Mouse (Mus musculus) CH12.LX (cell line): ENCODE data around the gene Ifitm1.

ENCODE experiments used
- CTCF ChIP-seq, 2 experiments: IDR thresholded peaks in 1 of 2; conservative IDR thresholded peaks in 1 of 2; 2 replicates each; pipeline ENCODE4 v1.5.1; 2011 to 2012; ENCODE audit warnings: low read depth in 2 of 2, low read length in 2 of 2, improper control_type of control experiment in 1 of 2, inconsistent platforms in 1 of 2, mild to moderate bottlenecking in 1 of 2, moderate library complexity in 1 of 2
- GABPA ChIP-seq: IDR thresholded peaks from 2 replicates; pipeline ENCODE4 v1.6.1; 2012; ENCODE audit warnings: low read depth, low read length, improper control_type of control experiment, inconsistent platforms; ENCODE audit not compliant: insufficient replicate concordance
- POLR2A ChIP-seq: IDR thresholded peaks from 2 replicates; pipeline ENCODE4 v1.6.1; 2011; ENCODE audit warnings: low read depth, mild to moderate bottlenecking, improper control_type of control experiment, low read length
- POLR2AphosphoS2 ChIP-seq: IDR thresholded peaks from 2 replicates; pipeline ENCODE4 v1.6.1; 2011; ENCODE audit warnings: low read depth, low read length, improper control_type of control experiment
- RCOR1 ChIP-seq: conservative IDR thresholded peaks from 2 replicates; pipeline ENCODE4 v1.6.1; 2012; ENCODE audit warnings: low read depth, mild to moderate bottlenecking, inconsistent platforms, low read length, improper control_type of control experiment
- SMC3 ChIP-seq: IDR thresholded peaks from 2 replicates; pipeline ENCODE4 v1.6.1; 2011; ENCODE audit warnings: low read depth, low read length, improper control_type of control experiment
- TBP ChIP-seq: conservative IDR thresholded peaks from 2 replicates; pipeline ENCODE4 v1.6.1; 2011; ENCODE audit warnings: low read depth, low read length, improper control_type of control experiment
- ZC3H11A ChIP-seq: IDR thresholded peaks from 2 replicates; pipeline ENCODE4 v1.6.1; 2012; ENCODE audit warnings: low read depth, mild to moderate bottlenecking, inconsistent platforms, low read length, improper control_type of control experiment
- ZMIZ1 ChIP-seq: IDR thresholded peaks from 2 replicates; pipeline ENCODE4 v1.6.1; 2012; ENCODE audit warnings: low read depth, mild to moderate bottlenecking, inconsistent platforms, low read length, improper control_type of control experiment
- ZNF384 ChIP-seq: IDR thresholded peaks from 2 replicates; pipeline ENCODE4 v1.6.1; 2012; ENCODE audit warnings: low read depth, low read length, improper control_type of control experiment, inconsistent platforms

GRCm38 (mm10) chr7:140945247-140945646 is 21.8 kb upstream of the Ifitm1 start:
- no peak for TF ChIP-seq TBP
- TF ChIP-seq SMC3 = no peak
- no peak for TF ChIP-seq GABPA
- TF ChIP-seq CTCF (conservative IDR thresholded peaks at IDR 0.05 in 1 of 2, IDR thresholded peaks at IDR 0.05 in 1 of 2; ENCODE audit: low read depth in 2 of 2, low read length in 2 of 2) = no peak
- no peak for TF ChIP-seq ZMIZ1
- TF ChIP-seq POLR2A = no peak
- no peak for TF ChIP-seq ZC3H11A
- no peak for TF ChIP-seq RCOR1
- no peak for TF ChIP-seq POLR2AphosphoS2
- no peak for TF ChIP-seq ZNF384
